Comparison of ENCODE assay signal across 12 mouse cellular contexts in the genomic region with DNA sequence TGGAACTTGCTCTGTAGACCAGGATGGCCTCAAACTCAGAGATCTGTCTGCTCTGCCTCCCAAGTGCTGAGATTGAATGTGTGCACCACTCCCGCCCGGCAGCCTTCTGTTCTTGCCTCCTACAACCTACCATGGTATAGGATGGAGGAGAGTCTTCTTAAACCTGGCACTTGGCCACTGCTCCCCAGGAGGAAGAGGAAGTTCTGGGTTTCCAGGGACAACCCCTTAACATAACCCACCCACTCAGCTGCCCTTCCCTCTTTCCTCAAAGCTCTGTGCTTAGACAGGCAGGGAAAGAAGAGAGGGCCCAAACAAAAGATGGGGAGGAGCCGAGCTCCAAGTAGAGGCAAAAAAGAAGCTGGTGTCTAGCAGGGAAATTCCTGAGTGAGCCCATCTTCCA. TPM values are rescaled to one million over a fixed set of nuclear protein-coding genes. Genes with fewer than 3 reads are reported as not detected.
A peak's percentile ranks its signal among the peaks of the same experiment; 100 is the strongest.
DNase-seq lines count a peak whose midpoint lies in the region; ATAC-seq and TF ChIP-seq lines count a peak whose summit lies in the region.
"Had no signal": no experiment of that assay in that cellular context is flagged by ENCODE, and none has a peak within 500 bp of the region (broad histone marks: within the 10 kb centered on the region; RNA-seq: fewer than 3 reads in every experiment).

No protein-coding gene starts in this region.

- H3K36me3 ChIP-seq in intestine, embryonic 14.5 days (ENCODE audit: control insufficient read depth, insufficient read depth, low read length), result no peaks in the 10 kb centered on the region
- H3K36me3 ChIP-seq in intestine, postnatal 0 days (ENCODE audit: control insufficient read depth, insufficient read depth), result no peaks in the 10 kb centered on the region
- H3K36me3 ChIP-seq in embryonic facial prominence, embryonic 15.5 days, result no peaks in the 10 kb centered on the region

- no peak for ATAC-seq in intestine, embryonic 14.5 days (replicated peaks; ENCODE audit: low FRiP score, low TSS enrichment, low read depth)
- ATAC-seq in intestine, postnatal 0 days, result no peak
- ATAC-seq in embryonic facial prominence, embryonic 15.5 days (ENCODE audit: insufficient number of reproducible peaks, low FRiP score, low TSS enrichment, low read depth), result no peak

- no peak for TF ChIP-seq CTCF in intestine, postnatal 0 days (IDR thresholded peaks at IDR 0.05; ENCODE audit: low read depth)

- DNase-seq in intestine, embryonic 14.5 days (ENCODE audit: low spot score), result peak; percentile 51
- DNase-seq in right cerebral cortex, postnatal 14 days, result peak; percentile 41
- DNase-seq in right cerebral cortex, postnatal 10 days (ENCODE audit: low spot score in 2 of 2), result no peak
- DNase-seq in right cerebral cortex, postnatal 25 days, result peak; percentile 28
- no peak for DNase-seq in embryo, embryonic 9.5 days (ENCODE audit: extremely low spot score)
- DNase-seq: cerebellum, postnatal 36 days; gastrocnemius, postnatal 14 days; lung, postnatal 4 days had no signal

- 75% methylated on average over 3 of the region's 3 CpGs for WGBS in intestine, embryonic 14.5 days
- WGBS in intestine, postnatal 0 days, result 61% methylated on average over 3 of the region's 3 CpGs
- WGBS in embryonic facial prominence, embryonic 15.5 days, result 64% methylated on average over 3 of the region's 3 CpGs

- no peaks in the 10 kb centered on the region for H3K9me3 ChIP-seq in intestine, embryonic 14.5 days (ENCODE audit: control insufficient read depth, low read length)
- H3K9me3 ChIP-seq in intestine, postnatal 0 days (ENCODE audit: control insufficient read depth), result no peaks in the 10 kb centered on the region
- H3K9me3 ChIP-seq in embryonic facial prominence, embryonic 15.5 days (replicated peaks), result no peaks in the 10 kb centered on the region

- H3K4me1 ChIP-seq in intestine, embryonic 14.5 days (replicated peaks; ENCODE audit: control insufficient read depth, insufficient read depth, low read length), result peaks cover 18% of the 10 kb centered on the region
- H3K4me1 ChIP-seq in intestine, postnatal 0 days (replicated peaks; ENCODE audit: control insufficient read depth, insufficient read depth, low read length), result peaks cover 22% of the 10 kb centered on the region
- peaks cover 42% of the 10 kb centered on the region for H3K4me1 ChIP-seq in embryonic facial prominence, embryonic 15.5 days

- no peak overlapping the region for H3K27ac ChIP-seq in intestine, embryonic 14.5 days (ENCODE audit: low read depth)
- H3K27ac ChIP-seq in intestine, postnatal 0 days (ENCODE audit: low read depth, low read length), result no peak overlapping the region
- no peak overlapping the region for H3K27ac ChIP-seq in embryonic facial prominence, embryonic 15.5 days (replicated peaks)
- H3K27ac ChIP-seq: hindbrain, embryonic 14.5 days had no signal

- H3K4me2 ChIP-seq in intestine, embryonic 14.5 days (ENCODE audit: low read length), result no peak overlapping the region
- H3K4me2 ChIP-seq in intestine, postnatal 0 days (replicated peaks; ENCODE audit: low read depth), result no peak overlapping the region
- H3K4me2 ChIP-seq in embryonic facial prominence, embryonic 15.5 days (replicated peaks), result peak overlapping the region; percentile 81; the same call in 1 of the 2 replicates

- H3K4me3 ChIP-seq in intestine, embryonic 14.5 days (ENCODE audit: low read depth, low read length), result no peak overlapping the region
- no peak overlapping the region for H3K4me3 ChIP-seq in intestine, postnatal 0 days (ENCODE audit: low read depth, low read length)
- H3K4me3 ChIP-seq in embryonic facial prominence, embryonic 15.5 days (replicated peaks), result no peak overlapping the region

- H3K9ac ChIP-seq in intestine, embryonic 14.5 days (ENCODE audit: low read length), result no peak overlapping the region
- no peak overlapping the region for H3K9ac ChIP-seq in intestine, postnatal 0 days (ENCODE audit: low read depth, low read length)
- H3K9ac ChIP-seq in embryonic facial prominence, embryonic 15.5 days, result no peak overlapping the region
- H3K9ac ChIP-seq: hindbrain, embryonic 14.5 days had no signal

- H3K27me3 ChIP-seq in intestine, embryonic 14.5 days (replicated peaks; ENCODE audit: control insufficient read depth, insufficient read depth, low read length), result peaks cover 62% of the 10 kb centered on the region
- H3K27me3 ChIP-seq in intestine, postnatal 0 days (replicated peaks; ENCODE audit: control insufficient read depth, insufficient read depth, low read length), result peaks cover 53% of the 10 kb centered on the region
- peaks cover 64% of the 10 kb centered on the region for H3K27me3 ChIP-seq in embryonic facial prominence, embryonic 15.5 days

RNA-seq across cellular contexts. Expression of a gene that starts 0.7 kb away (rescaled TPM):
- polyA plus RNA-seq in intestine, embryonic 14.5 days (2014; fragmentation: Nextera tagmentation; extraction: Ambion mirVana), result 3.2 and 5.0 TPM in 2 replicates
- polyA plus RNA-seq in intestine, postnatal 0 days (2015; fragmentation: Nextera tagmentation; extraction: Ambion mirVana), result 10.5 and 10.8 TPM in 2 replicates
- polyA plus RNA-seq in embryonic facial prominence, embryonic 15.5 days (2015; fragmentation: Nextera tagmentation; extraction: Ambion mirVana), result 11.8 and 17.6 TPM in 2 replicates

RNA-seq across cellular contexts. Expression of a gene that starts 24.7 kb away (rescaled TPM):
- 8.5 and 10.2 TPM in 2 replicates for polyA plus RNA-seq in intestine, embryonic 14.5 days (2014; fragmentation: Nextera tagmentation; extraction: Ambion mirVana)
- polyA plus RNA-seq in intestine, postnatal 0 days (2015; fragmentation: Nextera tagmentation; extraction: Ambion mirVana), result 163 and 172 TPM in 2 replicates
- 10.6 and 11.1 TPM in 2 replicates for polyA plus RNA-seq in embryonic facial prominence, embryonic 15.5 days (2015; fragmentation: Nextera tagmentation; extraction: Ambion mirVana)

RNA-seq across cellular contexts. Expression of a gene that starts 34.9 kb away (rescaled TPM):
- 1.3 and 2.9 TPM in 2 replicates for polyA plus RNA-seq in intestine, embryonic 14.5 days (2014; fragmentation: Nextera tagmentation; extraction: Ambion mirVana)
- 2.2 and 2.8 TPM in 2 replicates for polyA plus RNA-seq in intestine, postnatal 0 days (2015; fragmentation: Nextera tagmentation; extraction: Ambion mirVana)
- 3.7 and 5.0 TPM in 2 replicates for polyA plus RNA-seq in embryonic facial prominence, embryonic 15.5 days (2015; fragmentation: Nextera tagmentation; extraction: Ambion mirVana)
- polyA plus RNA-seq: myocyte had no signal

RNA-seq across cellular contexts. Expression of a gene that starts 44.1 kb away (rescaled TPM):
- 27.5 and 33.8 TPM in 2 replicates for polyA plus RNA-seq in intestine, embryonic 14.5 days (2014; fragmentation: Nextera tagmentation; extraction: Ambion mirVana)
- 7.3 and 8.6 TPM in 2 replicates for polyA plus RNA-seq in intestine, postnatal 0 days (2015; fragmentation: Nextera tagmentation; extraction: Ambion mirVana)
- 20.8 and 24.6 TPM in 2 replicates for polyA plus RNA-seq in embryonic facial prominence, embryonic 15.5 days (2015; fragmentation: Nextera tagmentation; extraction: Ambion mirVana)

Comparison
In these comparisons a context has a peak if more than half of its experiments do, and no peak if none do; other contexts are left out.
1. DNase-seq: peak in intestine, embryonic 14.5 days (single experiment), right cerebral cortex, postnatal 14 days (single experiment) and right cerebral cortex, postnatal 25 days (single experiment); none in right cerebral cortex, postnatal 10 days (0 of 2) and embryo, embryonic 9.5 days (single experiment).
2. RNA of a gene that starts 24.7 kb away (polyA plus RNA-seq): 163 to 172 TPM in intestine, postnatal 0 days; 10.6 to 11.1 TPM in embryonic facial prominence, embryonic 15.5 days and 8.5 to 10.2 TPM in intestine, embryonic 14.5 days; every median in the first group is over 10 times any median in the second.